ENCODE assay signal across 13 mouse cellular contexts in genomic region chr13:33005501-33006075, GRCm38 (mm10). TPM values are rescaled to one million over a fixed set of nuclear protein-coding genes. Genes with fewer than 3 reads are reported as not detected.
A peak's percentile ranks its signal among the peaks of the same experiment; 100 is the strongest.
DNase-seq lines count a peak whose midpoint lies in the region; ATAC-seq and TF ChIP-seq lines count a peak whose summit lies in the region.
"Had no signal": no experiment of that assay in that cellular context is flagged by ENCODE, and none has a peak within 500 bp of the region (broad histone marks: within the 10 kb centered on the region; RNA-seq: fewer than 3 reads in every experiment).

No protein-coding gene starts in this region.

- H3K4me3 ChIP-seq in layer of hippocampus, adult 2 months, result peak overlapping the region; percentile 53; the same call in 1 of the 2 replicates
- H3K4me3 ChIP-seq in intestine, postnatal 0 days (ENCODE audit: low read depth, low read length), result no peak overlapping the region; the same call in 1 of the 2 replicates

- no peaks in the 10 kb centered on the region for H3K36me3 ChIP-seq in intestine, postnatal 0 days (ENCODE audit: control insufficient read depth, insufficient read depth)
- H3K36me3 ChIP-seq: embryonic facial prominence, embryonic 15.5 days; limb, embryonic 15.5 days had no signal

- peak overlapping the region; percentile 87; the same call in 1 of the 2 replicates for H3K27ac ChIP-seq in layer of hippocampus, adult 2 months
- 0 out of 2 replicates have a peak overlapping the region, but pooled peaks have one; percentile 81 for H3K27ac ChIP-seq in intestine, postnatal 0 days (ENCODE audit: low read depth, low read length)

- H3K4me2 ChIP-seq in intestine, postnatal 0 days (replicated peaks; ENCODE audit: low read depth), result no peak overlapping the region

- H3K9ac ChIP-seq in intestine, postnatal 0 days (ENCODE audit: low read depth, low read length), result no peak overlapping the region
- H3K9ac ChIP-seq: embryonic facial prominence, embryonic 15.5 days had no signal

- peak; percentile 7 for DNase-seq in cerebellum, adult 9-11 months
- DNase-seq in cerebellum, adult 11 months, result no peak
- DNase-seq in layer of hippocampus, adult 2 months (ENCODE audit: low spot score in 2 of 2), result no peak
- no peak for DNase-seq in layer of hippocampus, postnatal 10 days (ENCODE audit: low spot score in 2 of 2)
- DNase-seq in retina, embryonic 14.5 days (ENCODE audit: low spot score), result peak; percentile 65
- DNase-seq in right cerebral cortex, adult 2 months (ENCODE audit: low spot score in 2 of 2), result no peak
- DNase-seq: adrenal gland, adult 8-10 months; gastrocnemius, postnatal 25 days; kidney, postnatal 14 days had no signal

- H3K27me3 ChIP-seq in intestine, postnatal 0 days (replicated peaks; ENCODE audit: control insufficient read depth, insufficient read depth, low read length), result no peaks in the 10 kb centered on the region
- H3K27me3 ChIP-seq: embryonic facial prominence, embryonic 15.5 days; limb, embryonic 15.5 days had no signal

- WGBS in intestine, postnatal 0 days, result 47% methylated on average over 2 of the region's 2 CpGs

- H3K4me1 ChIP-seq in intestine, postnatal 0 days (replicated peaks; ENCODE audit: control insufficient read depth, insufficient read depth, low read length), result no peaks in the 10 kb centered on the region; the same call in 1 of the 2 replicates

- peak; percentile 32; the same call in 1 of the 2 replicates for ATAC-seq in intestine, postnatal 0 days
- no peak for ATAC-seq in monocyte, adult 5-6 weeks (replicated peaks; ENCODE audit: insufficient number of reproducible peaks, low FRiP score, low TSS enrichment, poor library complexity, severe bottlenecking)

- no peak for TF ChIP-seq CTCF in layer of hippocampus, adult 2 months (conservative IDR thresholded peaks at IDR 0.05)
- no peak for TF ChIP-seq CTCF in intestine, postnatal 0 days (IDR thresholded peaks at IDR 0.05; ENCODE audit: low read depth)

- H3K9me3 ChIP-seq in intestine, postnatal 0 days (ENCODE audit: control insufficient read depth), result no peaks in the 10 kb centered on the region
- H3K9me3 ChIP-seq: embryonic facial prominence, embryonic 15.5 days; limb, embryonic 15.5 days had no signal

RNA-seq across cellular contexts. Expression of gene Serpinb9, which starts 2.5 kb away (rescaled TPM):
- total RNA-seq in layer of hippocampus, adult 2 months (2021), result 1 to 10 TPM; 5.4 TPM
- 1 to 10 TPM; 5.4 to 6.3 TPM for total RNA-seq in layer of hippocampus, postnatal 10 days (2021)
- 9.5 and 10.0 TPM in 2 replicates for polyA plus RNA-seq in intestine, postnatal 0 days (2015; fragmentation: Nextera tagmentation; extraction: Ambion mirVana)
- total RNA-seq in monocyte, adult 5-6 weeks (2017), result 145 to 315 TPM (median 203 TPM) in 3 replicates

RNA-seq across cellular contexts. Expression of gene Serpinb9b, which starts 21.6 kb away (rescaled TPM):
- not detected for total RNA-seq in layer of hippocampus, adult 2 months (2021)
- not detected for total RNA-seq in layer of hippocampus, postnatal 10 days (2021)
- polyA plus RNA-seq in intestine, postnatal 0 days (2015; fragmentation: Nextera tagmentation; extraction: Ambion mirVana), result 1.5 and 1.9 TPM in 2 replicates
- total RNA-seq in monocyte, adult 5-6 weeks (2017), result 34.6 to 61.0 TPM (median 35.2 TPM) in 3 replicates
- total RNA-seq: gastrocnemius, postnatal 25 days had no signal

RNA-seq across cellular contexts. Expression of gene Serpinb6b, which starts 40.6 kb away (rescaled TPM):
- 1 to 10 TPM in 1 of 2 experiments, under 1 TPM in 1; 0.97 to 1.0 TPM for total RNA-seq in layer of hippocampus, adult 2 months (2021)
- 1 to 10 TPM; 2.6 to 2.9 TPM for total RNA-seq in layer of hippocampus, postnatal 10 days (2021)
- 13.0 and 13.8 TPM in 2 replicates for polyA plus RNA-seq in intestine, postnatal 0 days (2015; fragmentation: Nextera tagmentation; extraction: Ambion mirVana)
- 148 to 312 TPM (median 231 TPM) in 3 replicates for total RNA-seq in monocyte, adult 5-6 weeks (2017)

Comparison
In these comparisons a context has a peak if more than half of its experiments do, and no peak if none do; other contexts are left out.
1. DNase-seq: peak in cerebellum, adult 9-11 months (single experiment) and retina, embryonic 14.5 days (single experiment); none in cerebellum, adult 11 months (single experiment), layer of hippocampus, adult 2 months (0 of 2), layer of hippocampus, postnatal 10 days (0 of 2) and right cerebral cortex, adult 2 months (0 of 2).
2. RNA of gene Serpinb9, which starts 2.5 kb away (total RNA-seq): 145 to 315 TPM in monocyte, adult 5-6 weeks; 5.4 to 6.3 TPM in layer of hippocampus, postnatal 10 days and 5.4 TPM in layer of hippocampus, adult 2 months; every median in the first group is over 10 times any median in the second.
3. RNA of gene Serpinb9b, which starts 21.6 kb away (total RNA-seq): 34.6 to 61.0 TPM in monocyte, adult 5-6 weeks; not detected in layer of hippocampus, postnatal 10 days and not detected in layer of hippocampus, adult 2 months; every median in the first group is over 10 times any median in the second.
4. RNA of gene Serpinb6b, which starts 40.6 kb away (total RNA-seq): 148 to 312 TPM in monocyte, adult 5-6 weeks; 2.6 to 2.9 TPM in layer of hippocampus, postnatal 10 days and 0.97 to 1.0 TPM in layer of hippocampus, adult 2 months; every median in the first group is over 10 times any median in the second.